ENCODE assay signal across 7 mouse cellular contexts in the genomic region with DNA sequence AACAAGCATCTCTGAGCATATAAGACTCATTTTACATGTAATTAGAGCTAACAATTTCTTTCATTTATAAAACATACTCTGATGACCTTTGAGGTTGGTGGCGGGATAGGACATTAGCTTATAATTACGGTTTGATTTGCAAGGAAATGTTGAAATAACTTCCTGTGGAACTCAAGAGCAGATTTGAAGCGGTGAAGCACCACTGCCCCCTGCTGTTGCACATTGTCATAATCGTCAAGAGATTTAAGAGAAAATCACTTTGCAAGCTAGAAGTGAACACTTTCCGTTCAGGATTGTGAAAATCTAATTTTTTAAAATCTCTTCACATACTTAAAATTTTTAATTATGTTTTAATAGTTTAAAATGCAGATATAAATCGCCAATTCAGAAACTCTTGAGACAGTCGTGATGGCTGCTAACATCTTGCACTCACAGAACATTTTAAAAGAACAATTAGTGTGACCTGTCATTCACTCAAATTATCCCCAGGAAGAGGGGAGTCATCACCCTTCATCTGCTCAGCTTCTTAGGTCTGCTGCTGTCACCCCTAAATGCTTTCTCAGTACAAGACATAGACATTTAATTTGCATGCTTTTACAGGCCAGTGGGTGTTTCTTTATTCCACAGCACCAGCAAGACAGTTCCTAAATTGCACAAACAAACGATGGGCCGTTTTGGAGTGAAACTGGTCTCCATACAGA.
A peak's percentile ranks its signal among the peaks of the same experiment; 100 is the strongest.
DNase-seq lines count a peak whose midpoint lies in the region; ATAC-seq and TF ChIP-seq lines count a peak whose summit lies in the region.

No protein-coding gene starts in this region.

- TF ChIP-seq EP300 in liver, embryonic 14.5 days (IDR thresholded peaks at IDR 0.05; ENCODE audit: low read depth) = no peak

- H3K36me3 ChIP-seq in neural tube, embryonic 15.5 days = no peaks in the 10 kb centered on the region
- H3K36me3 ChIP-seq in forebrain, embryonic 13.5 days (ENCODE audit: poor library complexity, severe bottlenecking) = no peaks in the 10 kb centered on the region
- H3K36me3 ChIP-seq in liver, embryonic 14.5 days (replicated peaks; ENCODE audit: control insufficient read depth, insufficient read depth, low read depth) = no peaks in the 10 kb centered on the region

- no peak overlapping the region for H3K4me3 ChIP-seq in neural tube, embryonic 15.5 days (replicated peaks)
- no peak overlapping the region for H3K4me3 ChIP-seq in forebrain, embryonic 13.5 days
- no peak overlapping the region for H3K4me3 ChIP-seq in liver, embryonic 14.5 days (ENCODE audit: insufficient read depth in 1 of 2, low read depth in 2 of 2, low read length in 2 of 2)

- 21% methylated on average over 9 of the region's 9 CpGs for WGBS in neural tube, embryonic 15.5 days
- WGBS in forebrain, embryonic 13.5 days = 30% methylated on average over 9 of the region's 9 CpGs
- WGBS in liver, embryonic 14.5 days (ENCODE audit: insufficient replicate concordance) = 24% methylated on average over 9 of the region's 9 CpGs

- no peak overlapping the region for H3K9ac ChIP-seq in neural tube, embryonic 15.5 days (replicated peaks)
- no peak overlapping the region for H3K9ac ChIP-seq in forebrain, embryonic 13.5 days
- no peak overlapping the region for H3K9ac ChIP-seq in liver, embryonic 14.5 days (replicated peaks)

- no peak overlapping the region for H3K4me2 ChIP-seq in neural tube, embryonic 15.5 days
- H3K4me2 ChIP-seq in forebrain, embryonic 13.5 days = no peak overlapping the region
- H3K4me2 ChIP-seq in liver, embryonic 14.5 days (ENCODE audit: low read depth) = no peak overlapping the region

- H3K9me3 ChIP-seq in neural tube, embryonic 15.5 days (replicated peaks) = no peaks in the 10 kb centered on the region
- H3K9me3 ChIP-seq in forebrain, embryonic 13.5 days (replicated peaks) = no peaks in the 10 kb centered on the region
- no peaks in the 10 kb centered on the region for H3K9me3 ChIP-seq in liver, embryonic 14.5 days (ENCODE audit: control insufficient read depth, low read length)

- H3K27me3 ChIP-seq in neural tube, embryonic 15.5 days (replicated peaks) = no peaks in the 10 kb centered on the region
- H3K27me3 ChIP-seq in forebrain, embryonic 13.5 days = 0 out of 2 replicates have a peak, but pooled peaks cover 2% of the 10 kb centered on the region
- no peaks in the 10 kb centered on the region for H3K27me3 ChIP-seq in liver, embryonic 14.5 days (ENCODE audit: control insufficient read depth, insufficient read depth, low read length)

- ATAC-seq in neural tube, embryonic 15.5 days (ENCODE audit: low FRiP score) = no peak
- peak; percentile 57 for ATAC-seq in forebrain, embryonic 13.5 days
- ATAC-seq in liver, embryonic 14.5 days (ENCODE audit: insufficient read depth) = no peak

- DNase-seq in neural tube, embryonic 10.5 days (ENCODE audit: extremely low spot score, low spot score) = peak; percentile 64
- DNase-seq in adrenal gland, postnatal 25 days = peak; percentile 68
- peak; percentile 2 for DNase-seq in induced T-regulatory cell, adult 2 months (ENCODE audit: low read depth)
- DNase-seq in liver, embryonic 14.5 days (ENCODE audit: low read depth in 3 of 3, low spot score in 3 of 3) = peak in 1 of 3 experiments; percentile 13
- DNase-seq in right cerebral cortex, postnatal 25 days = peak; percentile 33

- peak; percentile 53 for TF ChIP-seq CTCF in liver, embryonic 14.5 days (IDR thresholded peaks at IDR 0.05; ENCODE audit: low read depth)

- peaks cover 7% of the 10 kb centered on the region; the same call in 1 of the 2 replicates for H3K4me1 ChIP-seq in neural tube, embryonic 15.5 days
- H3K4me1 ChIP-seq in forebrain, embryonic 13.5 days = peaks cover 27% of the 10 kb centered on the region
- no peaks in the 10 kb centered on the region for H3K4me1 ChIP-seq in liver, embryonic 14.5 days (replicated peaks; ENCODE audit: control insufficient read depth in 2 of 2, insufficient read depth in 2 of 2, low read length in 1 of 2)

- H3K27ac ChIP-seq in neural tube, embryonic 15.5 days (replicated peaks) = no peak overlapping the region
- H3K27ac ChIP-seq in forebrain, embryonic 13.5 days = no peak overlapping the region
- no peak overlapping the region for H3K27ac ChIP-seq in liver, embryonic 14.5 days
